Mouse (Mus musculus): ENCODE measurements around the gene Lgr5. TPM values are rescaled to one million over a fixed set of nuclear protein-coding genes. Genes with fewer than 3 reads are reported as not detected.

Lgr5 gene
- total RNA-seq, 1 experiment from 2014 or later: 0.35 TPM

DNA sequence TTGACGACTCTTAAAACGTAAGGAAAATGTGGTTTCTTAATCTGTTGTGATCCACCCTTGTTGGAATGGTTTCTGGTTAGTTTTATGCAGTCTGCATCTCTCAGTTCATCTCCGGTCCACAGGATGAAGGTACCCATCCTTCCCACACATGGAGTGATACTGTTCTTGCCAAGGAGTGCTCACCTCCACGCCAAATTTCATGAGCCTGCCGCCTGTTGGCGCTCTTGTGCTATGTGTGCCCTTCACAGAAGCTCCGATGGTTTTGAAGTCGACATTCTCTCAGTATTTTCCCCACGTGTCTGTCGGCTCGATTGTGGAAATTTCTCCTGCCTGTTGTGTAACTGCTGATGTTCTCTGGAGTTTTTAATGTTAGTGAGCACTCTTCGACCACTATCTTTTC is 57.8 kb downstream of the Lgr5 start:
- no peak for ATAC-seq (replicated peaks in 1 of 2; ENCODE audit: insufficient read depth in 1 of 2, low FRiP score in 2 of 2, low TSS enrichment in 1 of 2, low read depth in 1 of 2, poor library complexity in 2 of 2, severe bottlenecking in 2 of 2)

DNA sequence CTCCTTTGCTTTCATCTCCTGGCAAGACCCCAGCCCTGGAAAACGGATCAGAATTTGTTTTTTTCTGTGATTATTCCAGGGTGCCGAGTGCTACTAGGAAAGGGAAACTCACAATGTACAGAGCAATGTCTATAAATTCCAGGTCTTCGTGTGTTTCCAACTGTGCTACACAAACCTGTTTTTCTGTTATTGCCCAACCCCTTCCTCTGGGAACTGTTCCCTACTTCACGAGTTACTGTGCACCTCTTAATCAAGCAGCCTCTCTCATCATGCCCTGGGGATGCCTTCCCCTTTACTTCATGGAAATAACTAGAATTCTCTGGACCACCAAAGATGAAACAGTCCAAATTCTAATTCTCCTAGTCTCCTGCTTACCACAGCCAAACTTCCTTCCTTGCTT is 58.7 kb downstream of the Lgr5 start:
- no peak for ATAC-seq (replicated peaks in 1 of 2; ENCODE audit: insufficient read depth in 1 of 2, low FRiP score in 2 of 2, low TSS enrichment in 1 of 2, low read depth in 1 of 2, poor library complexity in 2 of 2, severe bottlenecking in 2 of 2)

DNA sequence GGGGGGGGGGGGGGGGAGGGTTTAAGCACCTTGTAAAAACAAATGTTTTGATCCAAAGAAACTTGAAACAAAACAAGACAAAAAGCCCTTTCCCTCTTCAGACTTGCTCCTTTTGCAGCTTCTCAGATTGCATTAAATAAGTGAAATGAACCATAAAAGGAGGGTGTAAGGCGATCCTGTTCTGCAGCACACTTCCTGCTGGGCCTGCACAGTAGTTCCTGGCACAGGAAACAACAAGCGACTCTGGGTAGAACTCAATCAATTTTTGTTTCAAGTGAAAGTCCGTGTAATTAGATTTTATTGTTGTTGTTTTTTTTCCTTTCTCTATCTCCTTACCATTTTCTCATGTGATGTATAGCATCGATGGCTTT is 66.5 kb downstream of the Lgr5 start:
- no peak for ATAC-seq (replicated peaks in 1 of 2; ENCODE audit: insufficient read depth in 1 of 2, low FRiP score in 2 of 2, low TSS enrichment in 1 of 2, low read depth in 1 of 2, poor library complexity in 2 of 2, severe bottlenecking in 2 of 2)

DNA sequence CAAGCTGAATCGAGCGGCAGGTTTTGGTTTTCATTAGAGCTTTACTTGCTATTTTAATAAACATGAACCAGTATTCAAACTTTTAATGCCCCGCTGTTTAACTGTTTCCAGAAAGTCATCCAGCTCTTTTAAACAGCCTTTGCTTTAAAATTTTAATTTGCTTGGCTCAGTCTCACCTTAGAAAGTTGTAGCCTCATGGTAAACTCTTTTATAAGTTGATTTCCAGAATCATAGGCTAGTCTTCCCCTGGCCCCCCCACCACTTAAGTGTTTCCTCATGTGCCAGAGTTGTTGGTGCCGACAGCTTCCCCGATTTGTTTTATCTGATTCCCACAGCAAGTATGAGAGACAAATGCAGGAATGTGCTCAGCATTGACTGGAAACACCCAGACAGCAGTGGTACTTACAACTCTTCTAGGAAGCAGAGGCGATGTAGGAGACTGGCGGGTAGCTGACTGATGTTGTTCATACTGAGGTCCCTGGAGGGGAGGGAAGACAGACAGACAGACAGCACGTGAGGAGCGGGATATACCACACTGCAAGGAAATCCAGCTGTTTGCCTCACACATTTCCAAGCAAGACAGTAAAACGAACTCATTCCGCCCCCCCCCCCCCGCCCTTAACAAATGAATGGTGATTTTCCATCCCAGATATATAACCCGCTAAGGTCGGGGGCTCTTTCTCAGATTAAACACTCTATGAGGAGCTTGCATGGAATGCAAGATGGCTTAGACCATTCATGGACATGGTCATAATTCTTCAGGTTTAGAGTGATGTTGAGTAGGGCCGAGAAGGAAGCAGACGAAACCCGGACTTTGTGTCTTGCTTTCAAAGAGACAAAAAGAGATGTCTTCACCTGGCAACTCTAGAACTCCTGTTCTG is 67.1 kb downstream of the Lgr5 start:
- ATAC-seq (replicated peaks in 1 of 2; ENCODE audit: insufficient read depth in 1 of 2, low FRiP score in 2 of 2, low TSS enrichment in 1 of 2, low read depth in 1 of 2, poor library complexity in 2 of 2, severe bottlenecking in 2 of 2): no peak

DNA sequence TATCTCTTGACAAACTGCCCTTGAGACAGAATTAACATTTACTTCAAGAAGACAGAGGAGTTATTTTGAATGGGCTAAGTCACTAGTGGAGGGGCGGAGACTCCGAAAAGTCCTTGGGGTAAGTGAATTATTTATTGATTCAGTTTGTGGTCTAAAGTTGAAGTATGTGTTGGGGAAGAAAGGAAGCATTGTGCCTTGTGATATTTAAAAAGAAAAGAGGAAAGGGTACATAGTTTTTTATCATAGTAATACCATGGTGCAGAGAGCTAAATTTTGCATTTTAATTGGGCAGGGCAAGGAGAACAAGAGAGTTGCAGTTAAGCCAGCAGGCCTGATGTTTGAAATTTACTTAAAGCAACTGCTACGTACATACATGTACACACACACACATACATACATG is 68.7 kb downstream of the Lgr5 start:
- ATAC-seq (replicated peaks in 1 of 2; ENCODE audit: insufficient read depth in 1 of 2, low FRiP score in 2 of 2, low TSS enrichment in 1 of 2, low read depth in 1 of 2, poor library complexity in 2 of 2, severe bottlenecking in 2 of 2): peak; percentile 79 to 82

DNA sequence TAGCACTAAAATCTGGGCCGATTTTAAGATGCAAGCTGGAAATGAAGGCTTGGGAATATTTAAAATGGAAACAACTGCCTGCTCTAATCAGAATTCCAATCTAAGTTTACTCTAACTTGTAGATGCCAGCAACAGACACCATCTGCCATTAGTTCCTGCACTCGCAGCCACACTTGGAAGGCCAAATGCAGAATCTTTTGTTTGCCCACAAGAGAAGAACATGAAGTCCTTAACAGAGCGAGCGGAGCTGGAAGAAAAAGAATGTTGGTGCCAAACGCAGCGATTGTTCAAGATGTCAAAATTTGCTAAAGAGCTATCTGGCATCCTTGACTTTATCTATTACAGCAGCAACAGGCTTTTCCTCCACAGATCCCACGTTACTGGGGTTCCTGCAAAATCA is 72.1 kb downstream of the Lgr5 start:
- ATAC-seq (replicated peaks in 1 of 2; ENCODE audit: insufficient read depth in 1 of 2, low FRiP score in 2 of 2, low TSS enrichment in 1 of 2, low read depth in 1 of 2, poor library complexity in 2 of 2, severe bottlenecking in 2 of 2): no peak

DNA sequence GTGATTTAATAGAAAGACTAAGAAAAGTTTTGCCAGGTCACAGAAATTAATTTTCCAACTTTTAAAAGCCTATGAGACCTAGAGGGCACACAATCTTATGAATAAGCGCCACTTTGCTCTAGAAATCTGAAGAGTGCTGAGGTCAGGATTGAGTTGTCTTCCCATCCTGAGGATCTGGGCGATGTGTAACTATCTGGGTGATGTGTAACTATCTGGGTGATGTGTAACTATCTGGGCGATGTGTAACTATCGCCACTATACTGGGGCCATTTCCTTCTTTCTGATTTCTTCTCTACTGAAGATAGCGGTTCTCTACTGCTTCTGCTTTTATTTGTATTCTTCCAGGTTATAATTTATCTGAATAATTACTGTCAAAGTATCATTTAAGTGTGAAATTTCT is 76.6 kb downstream of the Lgr5 start:
- no peak for ATAC-seq (replicated peaks in 1 of 2; ENCODE audit: insufficient read depth in 1 of 2, low FRiP score in 2 of 2, low TSS enrichment in 1 of 2, low read depth in 1 of 2, poor library complexity in 2 of 2, severe bottlenecking in 2 of 2)

DNA sequence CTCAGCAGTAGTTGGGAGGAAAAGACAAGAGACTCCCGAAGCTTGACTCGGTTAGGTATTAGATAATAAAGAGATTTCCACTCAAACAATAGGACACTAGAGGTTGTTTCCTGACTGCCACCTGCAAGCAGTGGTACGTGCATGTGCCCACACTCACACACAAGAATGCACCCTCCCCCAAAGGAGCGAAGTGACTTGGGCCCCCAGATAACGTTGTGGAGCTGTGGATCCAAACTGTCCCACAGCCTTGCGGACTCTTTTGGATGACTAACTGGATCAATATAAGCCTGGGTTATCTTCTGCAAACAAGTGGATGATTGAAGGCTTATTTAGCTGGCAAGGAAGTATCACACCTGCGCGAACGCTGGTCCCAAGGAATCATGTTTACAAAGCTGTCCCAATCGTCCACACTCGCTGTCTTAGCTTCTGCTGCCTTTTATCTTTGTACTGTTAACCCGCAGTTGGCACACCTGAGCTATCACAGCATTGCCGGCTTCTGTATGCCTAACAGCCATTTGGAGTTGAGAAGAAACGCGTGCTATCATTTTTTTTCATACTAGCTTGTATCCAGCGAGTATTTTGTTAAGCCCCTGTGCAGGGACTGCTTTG is 81.8 kb downstream of the Lgr5 start:
- no peak for ATAC-seq (replicated peaks in 1 of 2; ENCODE audit: insufficient read depth in 1 of 2, low FRiP score in 2 of 2, low TSS enrichment in 1 of 2, low read depth in 1 of 2, poor library complexity in 2 of 2, severe bottlenecking in 2 of 2)

DNA sequence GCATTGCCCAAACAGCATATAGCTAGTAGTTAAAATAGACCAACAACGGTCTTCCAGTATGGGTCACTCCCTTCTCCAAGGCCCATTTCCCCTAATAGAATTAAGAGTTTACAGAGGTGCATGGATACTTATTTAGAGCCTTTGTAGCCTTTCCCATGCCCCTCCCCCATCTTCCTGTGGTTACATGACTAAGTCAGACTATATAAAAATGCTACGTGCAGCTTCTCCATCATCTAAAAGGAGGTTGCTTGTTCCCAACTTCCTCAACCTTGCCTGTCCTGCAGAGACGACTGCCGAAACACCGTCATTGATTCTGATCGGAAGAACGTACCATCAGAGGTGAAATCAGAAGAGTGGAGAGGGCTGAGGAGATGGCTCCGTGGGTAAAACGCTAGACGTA is 82.4 kb downstream of the Lgr5 start:
- peak; percentile 42 to 48; a peak in 2 of 4 replicates for ATAC-seq (replicated peaks in 1 of 2; ENCODE audit: insufficient read depth in 1 of 2, low FRiP score in 2 of 2, low TSS enrichment in 1 of 2, low read depth in 1 of 2, poor library complexity in 2 of 2, severe bottlenecking in 2 of 2)

DNA sequence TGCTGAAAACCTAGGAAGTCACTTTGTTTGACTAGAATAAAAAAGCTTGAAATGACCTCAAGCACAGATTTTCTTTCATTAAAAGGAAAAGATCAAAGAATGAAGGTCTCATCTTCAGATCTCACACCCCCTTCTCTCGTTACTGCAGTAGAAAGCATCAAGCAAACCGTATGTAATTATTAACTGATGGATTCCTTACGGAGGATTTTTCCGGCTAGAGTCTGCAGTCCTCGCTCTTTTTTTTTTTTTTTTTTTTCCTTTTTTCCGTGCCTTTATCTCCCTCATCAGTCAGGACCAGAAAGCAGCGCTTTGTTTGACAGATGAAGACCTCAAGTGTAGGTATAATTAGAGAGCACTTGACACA is 93.8 kb downstream of the Lgr5 start:
- ATAC-seq (replicated peaks in 1 of 2; ENCODE audit: insufficient read depth in 1 of 2, low FRiP score in 2 of 2, low TSS enrichment in 1 of 2, low read depth in 1 of 2, poor library complexity in 2 of 2, severe bottlenecking in 2 of 2): no peak

DNA sequence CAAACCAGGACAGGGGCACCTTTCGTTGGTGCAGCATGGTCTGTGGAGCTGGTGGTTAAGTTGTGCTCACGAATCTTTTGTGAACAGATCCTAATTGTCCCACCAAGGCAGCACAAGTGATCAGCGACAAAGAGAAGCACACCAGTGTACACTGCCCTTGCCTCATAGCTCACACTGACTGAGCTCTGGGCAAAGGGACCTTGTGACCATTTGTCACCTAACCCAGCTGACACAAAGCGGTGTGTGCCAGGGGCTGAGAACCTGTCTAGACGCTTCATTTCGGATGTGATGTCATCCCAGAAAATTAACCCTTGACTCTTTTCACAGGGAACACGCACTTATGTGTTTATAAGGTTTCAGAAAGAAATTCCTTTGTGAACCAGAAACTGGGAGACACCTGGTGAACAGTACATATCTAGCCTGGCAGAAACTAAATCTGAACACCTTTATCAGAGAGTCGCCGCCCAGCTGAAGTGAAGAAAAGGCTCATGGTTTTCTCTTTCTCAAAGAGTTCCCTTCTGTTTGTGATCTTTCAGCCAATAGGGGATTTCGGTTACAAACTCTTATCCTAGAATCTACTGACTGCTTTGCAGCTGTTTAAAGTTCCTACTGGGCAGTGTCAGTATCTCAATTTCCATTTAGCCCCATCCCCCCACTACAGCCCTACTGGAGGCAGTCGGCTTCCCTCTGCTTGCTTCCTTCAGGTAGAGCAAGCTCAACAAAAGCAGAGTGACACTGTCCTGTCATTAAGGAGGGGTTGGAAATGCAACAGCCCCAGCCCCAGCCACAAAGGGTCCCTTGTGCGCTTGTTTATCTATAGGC is 94.4 kb downstream of the Lgr5 start:
- ATAC-seq (replicated peaks in 1 of 2; ENCODE audit: insufficient read depth in 1 of 2, low FRiP score in 2 of 2, low TSS enrichment in 1 of 2, low read depth in 1 of 2, poor library complexity in 2 of 2, severe bottlenecking in 2 of 2): no peak

DNA sequence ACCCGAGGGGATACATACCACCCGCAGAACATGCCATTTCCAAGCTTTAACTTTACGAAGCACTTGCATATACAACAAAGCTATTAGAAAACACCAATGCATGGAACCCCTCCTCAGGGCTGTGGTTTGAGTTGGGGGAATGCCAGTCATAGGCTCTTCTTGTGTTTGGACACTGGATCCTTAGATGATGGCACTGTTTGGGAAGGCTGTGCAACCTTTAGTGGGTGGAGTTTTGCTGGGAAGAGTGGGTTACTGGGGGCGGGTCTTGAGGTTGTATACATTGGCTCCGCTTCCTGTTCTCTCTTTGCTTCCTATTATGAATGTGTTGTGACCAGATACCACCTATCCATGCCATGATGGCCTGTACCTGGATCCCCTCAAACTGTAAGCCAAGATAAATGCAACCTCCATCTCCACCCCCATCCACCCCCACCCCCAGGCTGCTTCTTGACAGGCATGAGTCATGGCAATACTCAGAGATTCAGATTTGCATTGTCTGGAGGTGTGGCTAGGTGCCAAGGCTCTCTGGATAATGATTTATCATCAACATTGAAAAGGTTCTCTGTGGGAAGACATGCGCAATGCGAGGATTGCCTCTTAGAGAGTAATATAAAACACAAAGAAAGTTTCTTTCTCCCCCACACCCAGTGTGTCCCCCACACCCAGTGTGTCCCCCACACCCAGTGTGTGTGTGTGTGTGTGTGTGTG is 95.6 kb downstream of the Lgr5 start:
- no peak for ATAC-seq (replicated peaks in 1 of 2; ENCODE audit: insufficient read depth in 1 of 2, low FRiP score in 2 of 2, low TSS enrichment in 1 of 2, low read depth in 1 of 2, poor library complexity in 2 of 2, severe bottlenecking in 2 of 2)

DNA sequence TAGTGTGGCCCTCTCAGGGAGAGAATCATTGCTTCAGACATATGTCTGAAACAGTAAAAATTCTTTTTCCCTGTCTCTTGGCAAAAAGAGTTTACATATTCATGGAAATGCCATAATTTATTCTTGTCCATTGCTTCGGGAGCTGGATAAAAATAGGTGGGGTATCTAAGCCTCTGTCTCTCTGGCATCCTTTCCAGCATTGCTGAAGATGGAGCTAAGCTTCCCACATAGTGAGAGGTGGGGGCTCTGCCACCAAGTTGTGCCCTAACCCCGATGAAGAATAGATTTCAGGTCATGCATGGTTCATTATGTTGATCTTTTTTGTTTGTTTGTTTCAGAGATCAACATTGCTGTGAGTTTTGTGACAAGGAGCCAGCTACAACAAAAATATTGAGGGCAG is 102.0 kb downstream of the Lgr5 start:
- no peak for ATAC-seq (replicated peaks in 1 of 2; ENCODE audit: insufficient read depth in 1 of 2, low FRiP score in 2 of 2, low TSS enrichment in 1 of 2, low read depth in 1 of 2, poor library complexity in 2 of 2, severe bottlenecking in 2 of 2)

DNA sequence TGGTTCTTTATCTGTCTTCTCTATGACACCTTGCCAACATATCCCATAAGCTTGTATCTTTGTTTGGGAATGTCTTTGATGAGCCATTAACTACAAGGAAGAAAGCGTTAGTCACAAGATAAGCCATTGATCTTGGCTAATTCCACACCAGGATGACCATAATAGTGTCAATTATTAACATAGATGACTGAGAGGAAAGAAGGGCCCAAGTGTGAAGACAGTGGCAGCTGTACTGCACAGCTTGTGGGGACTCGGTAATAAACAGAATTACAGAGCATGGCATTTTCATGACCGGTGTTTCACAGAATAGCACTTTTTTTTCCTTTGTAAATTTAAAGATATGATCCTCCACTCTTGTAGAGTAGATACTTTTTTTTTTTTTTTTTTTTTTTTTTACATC is 102.9 kb downstream of the Lgr5 start:
- no peak for ATAC-seq (replicated peaks in 1 of 2; ENCODE audit: insufficient read depth in 1 of 2, low FRiP score in 2 of 2, low TSS enrichment in 1 of 2, low read depth in 1 of 2, poor library complexity in 2 of 2, severe bottlenecking in 2 of 2)

DNA sequence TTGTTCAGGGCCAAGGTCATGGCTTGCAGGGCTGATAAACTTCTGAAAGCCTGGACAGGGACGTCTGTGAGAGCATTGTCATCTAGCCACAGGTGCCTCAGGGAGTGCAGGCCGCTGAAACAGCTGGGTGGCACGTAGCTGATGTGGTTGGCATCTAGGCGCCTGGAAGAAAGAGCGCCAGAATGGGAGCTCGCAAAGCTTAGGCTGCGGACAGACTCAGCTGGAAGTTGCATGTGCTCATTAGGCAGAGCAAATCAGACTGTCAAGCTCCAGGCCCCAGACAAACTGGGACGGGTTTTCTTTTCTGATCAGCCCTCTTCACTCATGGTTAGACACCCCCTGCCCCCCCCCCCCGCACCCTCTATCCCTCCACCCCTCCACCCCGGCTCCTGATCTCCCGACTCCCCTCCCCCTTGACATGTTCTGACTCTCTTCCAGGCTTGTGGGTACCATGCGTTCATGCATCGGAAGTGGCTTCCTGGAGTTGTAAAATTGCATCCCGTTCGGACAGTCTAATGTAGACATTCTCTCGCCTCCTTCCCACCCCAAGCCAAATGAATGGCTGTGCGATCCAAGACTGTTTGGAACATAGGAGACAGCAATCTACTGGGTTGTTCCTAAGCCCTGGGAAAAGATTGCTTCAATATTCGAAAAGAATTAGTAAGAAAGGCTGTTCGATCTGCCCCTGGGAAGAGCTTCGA is 109.0 kb downstream of the Lgr5 start:
- ATAC-seq (replicated peaks in 1 of 2; ENCODE audit: insufficient read depth in 1 of 2, low FRiP score in 2 of 2, low TSS enrichment in 1 of 2, low read depth in 1 of 2, poor library complexity in 2 of 2, severe bottlenecking in 2 of 2): peak; percentile 12 to 39; a peak in 3 of 4 replicates

DNA sequence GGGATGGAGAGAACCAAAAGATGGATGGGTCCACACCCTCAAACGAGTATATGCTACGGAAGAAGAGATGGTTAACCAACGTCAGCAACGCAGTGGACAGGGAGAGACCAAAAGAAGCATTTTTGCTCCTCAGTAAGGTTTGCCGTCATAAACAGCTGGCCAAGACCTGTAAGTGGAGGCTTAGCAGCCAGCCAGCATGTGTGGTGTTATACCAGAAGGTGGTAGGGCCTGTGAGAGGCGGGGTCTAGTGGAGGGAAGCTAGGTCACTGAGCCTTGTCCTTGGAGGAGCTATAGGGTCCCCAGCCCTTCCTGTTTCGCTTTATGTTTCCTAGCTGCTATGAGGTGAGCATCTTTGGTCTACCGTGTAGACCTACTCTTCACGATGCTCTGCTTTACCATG is 111.1 kb downstream of the Lgr5 start:
- ATAC-seq (replicated peaks in 1 of 2; ENCODE audit: insufficient read depth in 1 of 2, low FRiP score in 2 of 2, low TSS enrichment in 1 of 2, low read depth in 1 of 2, poor library complexity in 2 of 2, severe bottlenecking in 2 of 2): no peak

DNA sequence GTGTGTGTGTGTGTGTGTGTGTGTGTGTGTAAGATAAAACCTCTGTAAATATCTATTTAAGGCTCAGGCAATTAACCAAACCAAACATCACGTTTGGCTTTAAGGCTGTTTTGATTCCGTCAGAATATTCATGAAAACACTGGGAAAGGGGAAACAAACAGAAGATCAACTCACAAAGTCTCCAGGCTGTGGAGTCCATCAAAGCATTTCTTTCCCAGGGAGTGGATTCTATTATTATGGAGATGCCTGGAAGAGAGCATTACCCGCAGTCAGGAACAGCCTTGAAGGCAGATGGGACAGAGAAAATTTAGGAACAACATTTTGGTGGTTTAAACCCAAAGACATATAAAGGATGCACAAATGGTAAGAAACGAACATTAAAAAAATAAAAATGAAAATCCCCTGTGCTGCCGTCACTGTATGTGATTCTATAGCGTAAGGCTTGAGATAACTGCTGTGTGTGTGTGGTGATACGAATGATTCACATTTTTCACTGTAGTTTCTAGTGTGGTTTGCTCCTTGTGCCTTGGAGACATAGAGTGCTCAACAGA is 112.5 kb downstream of the Lgr5 start:
- ATAC-seq (replicated peaks in 1 of 2; ENCODE audit: insufficient read depth in 1 of 2, low FRiP score in 2 of 2, low TSS enrichment in 1 of 2, low read depth in 1 of 2, poor library complexity in 2 of 2, severe bottlenecking in 2 of 2): no peak

All from hematopoietic stem cell, adult 5-6 weeks (primary cell).